Mouse (Mus musculus): ENCODE measurements around the gene Cdh22.

DNA sequence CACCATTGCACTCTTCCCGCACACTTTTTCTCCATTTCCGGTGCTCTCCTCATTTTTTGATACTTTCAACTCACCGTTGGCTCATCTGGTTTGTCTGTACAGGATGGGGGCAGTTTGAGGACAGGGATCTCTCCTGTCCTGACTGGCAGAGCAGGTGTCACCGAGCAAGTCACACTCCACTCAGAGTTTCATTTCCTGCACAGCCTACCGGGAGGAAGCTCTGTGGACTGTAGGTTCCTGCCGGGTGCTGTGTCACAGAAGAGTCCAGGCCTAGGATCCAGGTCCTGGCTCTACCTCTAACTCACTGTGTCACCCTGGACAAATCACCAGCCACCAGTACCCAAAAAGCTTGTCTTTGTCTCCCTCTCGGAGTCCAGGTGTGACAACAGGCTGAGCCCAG is 7.1 kb upstream of the Cdh22 start:
- TF ChIP-seq CTCF (IDR thresholded peaks at IDR 0.05; ENCODE audit: control insufficient read depth, insufficient read depth, low read length) (no peak), POLR2A (IDR thresholded peaks at IDR 0.05; ENCODE audit: borderline replicate concordance, control insufficient read depth, low read depth, low read length) (no peak)

Measured in bone marrow, adult 2 months (tissue).